Mouse (Mus musculus) kidney, embryonic 16.5 days (tissue): ENCODE data around the gene Grid1. TPM values are rescaled to one million over a fixed set of nuclear protein-coding genes. Genes with fewer than 3 reads are reported as not detected.

Experiments
- ATAC-seq: fragments of 200-750 bp; cut with Nextera tagmentation; 2 replicates; pipeline ENCODE4 v1.8.0; 2017; ENCODE audit warnings: moderate TSS enrichment; ENCODE audit not compliant: low FRiP score, low TSS enrichment
- H3K27ac ChIP-seq: fragments of 300-500 bp; sonication (generic); 2 replicates; pipeline ENCODE4 v1.5.1; 2014; ENCODE audit warnings: low read length
- H3K27me3 ChIP-seq: fragments of 300-500 bp; sonication (generic); 2 replicates; pipeline ENCODE4 v1.6.1; 2014; ENCODE audit warnings: low read length, control low read depth, mixed read lengths; ENCODE audit not compliant: insufficient read depth
- H3K36me3 ChIP-seq: fragments of 300-500 bp; sonication (generic); 2 replicates; pipeline ENCODE4 v1.6.1; 2014; ENCODE audit warnings: low read length, control low read depth, mixed read lengths; ENCODE audit not compliant: insufficient read depth
- H3K4me1 ChIP-seq: fragments of 300-500 bp; sonication (generic); 2 replicates; pipeline ENCODE4 v1.6.1; 2014; ENCODE audit warnings: low read length, control low read depth, mixed read lengths; ENCODE audit not compliant: insufficient read depth
- H3K4me2 ChIP-seq: fragments of 300-500 bp; sonication (generic); replicated peaks from 2 replicates; pipeline ENCODE4 v1.6.1; 2014; ENCODE audit warnings: low read depth, low read length
- H3K4me3 ChIP-seq: fragments of 300-500 bp; sonication (generic); 2 replicates; pipeline ENCODE4 v1.5.1; 2014; ENCODE audit warnings: mild to moderate bottlenecking, low read length
- H3K9ac ChIP-seq: fragments of 300-500 bp; sonication (generic); replicated peaks from 2 replicates; pipeline ENCODE4 v1.6.1; 2014; ENCODE audit warnings: low read length
- H3K9me3 ChIP-seq: fragments of 300-500 bp; sonication (generic); 2 replicates; pipeline ENCODE4 v1.6.1; 2016; ENCODE audit warnings: low read length, control low read depth
- WGBS: fragments of 180-500 bp; shearing (Covaris S2); extraction: QIAGEN DNeasy Blood & Tissue Kit; methylation state at CpG from one replicate; pipeline ENCODE4 v1.1.7; 2014; 5-methylcytosine and 5-hydroxymethylcytosine counted together
- polyA plus RNA-seq: library from polyadenylated mRNA; unstranded; fragments of >200 nt; fragmentation: Nextera tagmentation; extraction: Ambion mirVana; gene quantifications from 2 replicates; pipeline ENCODE4 v1.2.1, GENCODE M21; 2015

The Grid1 gene
- polyA plus RNA-seq = 0.80 and 0.89 TPM in 2 replicates

- WGBS = under 1% methylated on average over 52 of the region's 96 CpGs
- peaks cover 86% of the 10 kb centered on the region for H3K27me3 ChIP-seq
- peak within 1 kb of the TSS; percentile 57 for H3K4me3 ChIP-seq
- peaks cover 19% of the 10 kb centered on the region for H3K4me1 ChIP-seq
- H3K9me3 ChIP-seq = no peaks in the 10 kb centered on the region
- H3K27ac ChIP-seq = no peak within 1 kb of the TSS
- H3K9ac ChIP-seq = peak within 1 kb of the TSS; percentile 59
- no peaks in the 10 kb centered on the region for H3K36me3 ChIP-seq
- peak within 1 kb of the TSS; percentile 89 for H3K4me2 ChIP-seq
- ATAC-seq = peak; percentile 66
Observed at GRCm38 (mm10) chr14:34819919-34820652, at the start of gene Grid1. Grid1 (plus strand) TSS chr14:34820108.

- H3K4me3 ChIP-seq = no peak overlapping the region
- no peak for ATAC-seq
- H3K27ac ChIP-seq = no peak overlapping the region
- H3K4me1 ChIP-seq = peaks cover 13% of the 10 kb centered on the region
- no peak overlapping the region for H3K4me2 ChIP-seq
- H3K27me3 ChIP-seq = peaks cover 7% of the 10 kb centered on the region
- no peaks in the 10 kb centered on the region for H3K36me3 ChIP-seq
- no peaks in the 10 kb centered on the region for H3K9me3 ChIP-seq
- 86% methylated on average over 6 of the region's 6 CpGs for WGBS
- no peak overlapping the region for H3K9ac ChIP-seq
Observed at GRCm38 (mm10) chr14:34770467-34770866, 49.4 kb upstream of the Grid1 start.

- no peak overlapping the region for H3K27ac ChIP-seq
- WGBS = 22% methylated on average over 9 of the region's 9 CpGs
- H3K36me3 ChIP-seq = no peaks in the 10 kb centered on the region
- ATAC-seq = no peak
- no peak overlapping the region for H3K4me3 ChIP-seq
- no peak overlapping the region for H3K9ac ChIP-seq
- peaks cover 7% of the 10 kb centered on the region for H3K27me3 ChIP-seq
- no peaks in the 10 kb centered on the region for H3K9me3 ChIP-seq
- peaks cover 13% of the 10 kb centered on the region for H3K4me1 ChIP-seq
- no peak overlapping the region for H3K4me2 ChIP-seq
Observed at GRCm38 (mm10) chr14:34771601-34772000, 48.3 kb upstream of the Grid1 start.

GRCm38 (mm10) chr14:34772132-34772531, 47.8 kb upstream of the Grid1 start:
- H3K27me3 ChIP-seq = peaks cover 7% of the 10 kb centered on the region
- no peak overlapping the region for H3K4me2 ChIP-seq
- no peak for ATAC-seq
- WGBS = 62% methylated on average over 7 of the region's 7 CpGs
- H3K4me1 ChIP-seq = peaks cover 13% of the 10 kb centered on the region
- H3K4me3 ChIP-seq = no peak overlapping the region
- no peaks in the 10 kb centered on the region for H3K36me3 ChIP-seq
- H3K9ac ChIP-seq = no peak overlapping the region
- H3K9me3 ChIP-seq = no peaks in the 10 kb centered on the region
- no peak overlapping the region for H3K27ac ChIP-seq

GRCm38 (mm10) chr14:34773681-34774080, 46.2 kb upstream of the Grid1 start:
- Histone ChIP-seq H3K9me3 (no peaks in the 10 kb centered on the region), H3K4me2 (no peak overlapping the region), H3K9ac (no peak overlapping the region), H3K36me3 (no peaks in the 10 kb centered on the region), H3K27ac (no peak overlapping the region), H3K4me3 (no peak overlapping the region), H3K27me3 (peaks cover 7% of the 10 kb centered on the region), H3K4me1 (peaks cover 10% of the 10 kb centered on the region)
- ATAC-seq = no peak
- 82% methylated on average over 3 of the region's 3 CpGs for WGBS

- 81% methylated on average over 6 of the region's 6 CpGs for WGBS
- Histone ChIP-seq H3K4me2 (no peak overlapping the region), H3K4me1 (peaks cover 5% of the 10 kb centered on the region), H3K36me3 (no peaks in the 10 kb centered on the region), H3K9ac (no peak overlapping the region), H3K27ac (no peak overlapping the region), H3K27me3 (peaks cover 6% of the 10 kb centered on the region), H3K4me3 (no peak overlapping the region), H3K9me3 (no peaks in the 10 kb centered on the region)
- ATAC-seq = no peak
Observed at GRCm38 (mm10) chr14:34774231-34774630, 45.7 kb upstream of the Grid1 start.

GRCm38 (mm10) chr14:34776719-34777385, 43.1 kb upstream of the Grid1 start:
- H3K9me3 ChIP-seq = no peaks in the 10 kb centered on the region
- no peaks in the 10 kb centered on the region for H3K36me3 ChIP-seq
- no peak for ATAC-seq
- no peak overlapping the region for H3K27ac ChIP-seq
- H3K27me3 ChIP-seq = no peaks in the 10 kb centered on the region
- WGBS = 91% methylated on average over 12 of the region's 12 CpGs
- no peak overlapping the region for H3K4me2 ChIP-seq
- no peak overlapping the region for H3K9ac ChIP-seq
- no peak overlapping the region for H3K4me3 ChIP-seq
- H3K4me1 ChIP-seq = no peaks in the 10 kb centered on the region

GRCm38 (mm10) chr14:34777810-34778209, 42.1 kb upstream of the Grid1 start:
- no peak overlapping the region for H3K27ac ChIP-seq

GRCm38 (mm10) chr14:34778760-34779159, 41.1 kb upstream of the Grid1 start:
- H3K9ac ChIP-seq = no peak overlapping the region
- no peak for ATAC-seq
- no peak overlapping the region for H3K4me2 ChIP-seq
- no peaks in the 10 kb centered on the region for H3K27me3 ChIP-seq
- no peaks in the 10 kb centered on the region for H3K36me3 ChIP-seq
- no peak overlapping the region for H3K27ac ChIP-seq
- no peaks in the 10 kb centered on the region for H3K9me3 ChIP-seq
- 82% methylated on average over 7 of the region's 7 CpGs for WGBS
- H3K4me1 ChIP-seq = no peaks in the 10 kb centered on the region
- H3K4me3 ChIP-seq = no peak overlapping the region

More at GRCm38 (mm10) chr14:34777810-34778209, 42.1 kb upstream of the Grid1 start:
- 15% methylated on average over 10 of the region's 10 CpGs for WGBS
- ATAC-seq = peak; percentile 58
- H3K4me2 ChIP-seq = no peak overlapping the region
- no peak overlapping the region for H3K4me3 ChIP-seq
- H3K9me3 ChIP-seq = no peaks in the 10 kb centered on the region
- H3K36me3 ChIP-seq = no peaks in the 10 kb centered on the region
- no peaks in the 10 kb centered on the region for H3K4me1 ChIP-seq
- H3K27me3 ChIP-seq = no peaks in the 10 kb centered on the region
- H3K9ac ChIP-seq = no peak overlapping the region
